Mouse (Mus musculus) heart, adult 2 months (tissue): Measurements from ENCODE around the gene Olfr172.
A peak's percentile ranks its signal among the peaks of the same experiment; 100 is the strongest.

Source experiments
- CTCF ChIP-seq: fragments of 200-600 bp; IDR thresholded peaks from 2 replicates; pipeline ENCODE4 v1.8.1; 2022; ENCODE audit warnings: antibody characterized with exemption, mild to moderate bottlenecking, moderate library complexity
- EP300 ChIP-seq: fragments of 200-500 bp; IDR thresholded peaks from 2 replicates; pipeline ENCODE4 v1.6.1; 2011; ENCODE audit warnings: low read depth, low read length, control low read depth; ENCODE audit not compliant: insufficient read depth
- POLR2A ChIP-seq: fragments of 200-500 bp; IDR thresholded peaks from 2 replicates; pipeline ENCODE4 v1.6.1; 2011; ENCODE audit warnings: mild to moderate bottlenecking, low read depth, low read length, control low read depth; ENCODE audit not compliant: insufficient read depth

DNA sequence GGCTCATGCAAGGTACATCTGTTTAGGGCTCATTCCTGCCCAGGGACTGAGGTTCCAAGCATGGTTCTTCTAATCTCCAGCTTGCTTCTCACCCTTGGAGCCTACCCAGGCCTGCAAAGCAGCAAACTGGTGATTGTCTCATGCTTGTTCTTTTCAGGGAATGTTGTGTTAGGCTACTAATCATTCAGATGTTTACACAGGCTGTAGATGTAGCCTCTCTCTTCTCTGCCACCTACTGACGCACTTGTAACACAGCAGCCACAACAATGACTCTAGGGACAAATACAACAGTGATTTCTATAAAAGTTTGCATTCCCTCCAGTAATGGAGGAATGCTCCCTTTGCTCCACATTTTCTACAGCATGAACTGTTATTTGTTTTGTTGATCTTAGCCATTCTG lies 11.7 kb downstream of the Olfr172 start:
- peak; percentile 77 for TF ChIP-seq CTCF
- TF ChIP-seq POLR2A = no peak
- no peak for TF ChIP-seq EP300
